Mouse (Mus musculus) cerebellum, adult 11-12 months (tissue): ENCODE measurements around the gene Bcl6.

ENCODE experiments used
- DNase-seq: peaks from one replicate; pipeline ENCODE4 v3.0.0; 2022

The Bcl6 gene

GRCm38 (mm10) chr16:23988466-23989208, at the start of gene Bcl6, which contains the start of gene Gm37419:
Gene Bcl6 (minus strand): TSS chr16:23988852.
Gene Gm37419 (plus strand): TSS chr16:23988482.
- DNase-seq = peak; percentile 90

DNA sequence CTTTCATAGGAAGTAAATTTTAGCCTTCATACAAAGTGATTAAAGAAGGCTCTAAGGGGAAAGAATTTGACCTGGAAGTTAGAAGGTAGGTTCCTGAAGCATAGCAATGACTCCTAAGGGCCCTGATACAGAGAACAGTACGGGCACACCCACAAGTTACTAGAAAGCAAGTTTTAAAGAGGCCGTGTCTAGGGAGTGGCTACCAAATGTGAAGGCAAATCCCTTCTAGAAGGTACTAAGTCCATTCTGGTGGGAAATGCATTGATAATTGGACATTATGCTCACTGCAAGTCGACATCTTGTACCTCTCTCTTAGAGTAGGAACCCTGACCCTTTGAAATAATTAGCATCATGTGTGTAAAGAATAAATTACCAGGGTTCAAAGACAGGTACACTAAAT, 47.7 kb upstream of the Bcl6 start:
- DNase-seq = no peak

GRCm38 (mm10) chr16:24035767-24036166, 47.1 kb upstream of the Bcl6 start:
- no peak for DNase-seq

- DNase-seq = no peak
Measured at GRCm38 (mm10) chr16:24034450-24034849, 45.8 kb upstream of the Bcl6 start.

DNA sequence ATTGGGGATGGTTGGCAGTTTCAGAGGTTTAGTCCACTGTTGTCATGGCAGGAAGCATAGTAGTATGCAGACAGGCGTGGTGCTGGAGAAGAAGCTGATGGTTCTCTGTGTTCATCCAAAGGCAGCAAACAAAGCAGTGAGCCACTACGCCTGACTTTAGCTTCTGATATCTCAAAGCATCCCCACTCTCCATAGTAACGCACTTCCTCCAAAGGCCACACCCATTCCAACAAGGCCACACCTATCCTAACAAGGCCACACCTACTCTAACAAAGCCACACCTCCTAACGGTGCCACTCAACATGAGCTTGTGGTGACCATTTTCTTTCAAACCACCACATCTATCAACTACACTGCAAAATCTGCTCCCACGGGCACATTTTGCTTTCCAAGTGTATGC, 44.6 kb upstream of the Bcl6 start:
- DNase-seq = no peak

- no peak for DNase-seq
Measured at GRCm38 (mm10) chr16:24029965-24030672, 41.5 kb upstream of the Bcl6 start.

DNA sequence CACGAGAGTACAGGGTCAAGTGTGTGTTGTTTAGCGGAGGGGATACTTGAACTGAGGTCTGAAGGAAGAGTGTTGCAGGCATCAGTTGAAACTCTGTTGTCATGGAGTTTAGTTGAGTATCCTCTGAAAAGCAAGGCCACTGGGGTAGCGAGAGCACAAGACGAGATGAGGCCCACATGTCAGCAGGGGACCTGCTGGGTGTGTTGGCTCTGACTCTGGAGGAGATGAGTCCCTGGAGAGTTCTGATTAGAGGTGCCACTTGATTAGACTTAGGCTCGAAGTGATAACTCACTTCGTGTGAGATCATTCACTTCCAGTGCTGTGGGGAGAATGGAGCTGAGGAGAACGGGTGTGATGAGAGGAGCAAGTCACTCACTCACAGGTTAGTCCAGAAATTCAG, 36.8 kb upstream of the Bcl6 start:
- DNase-seq = no peak

DNA sequence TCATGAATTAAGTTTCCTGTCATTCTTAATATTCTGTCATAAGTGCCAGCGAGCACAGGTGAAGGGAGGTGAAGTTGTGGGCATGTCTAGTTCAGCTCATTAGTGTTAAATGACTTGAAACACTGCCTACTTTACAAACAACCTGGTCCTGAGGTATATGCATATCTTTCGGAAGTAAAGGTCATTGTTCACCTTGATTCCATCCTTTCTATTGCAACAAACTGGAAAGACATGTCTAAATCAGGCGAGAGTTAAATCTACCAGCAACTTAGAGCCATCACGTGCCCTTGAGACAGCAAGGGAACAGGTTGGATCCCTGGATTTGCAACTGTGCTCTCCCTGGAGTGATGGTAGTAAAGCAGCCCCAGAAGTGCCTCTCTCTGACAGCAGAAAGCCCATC, 34.0 kb upstream of the Bcl6 start:
- DNase-seq = no peak

GRCm38 (mm10) chr16:24021722-24022121, 33.1 kb upstream of the Bcl6 start:
- no peak for DNase-seq

- no peak for DNase-seq
Measured at GRCm38 (mm10) chr16:24016742-24017141, 28.1 kb upstream of the Bcl6 start.

DNA sequence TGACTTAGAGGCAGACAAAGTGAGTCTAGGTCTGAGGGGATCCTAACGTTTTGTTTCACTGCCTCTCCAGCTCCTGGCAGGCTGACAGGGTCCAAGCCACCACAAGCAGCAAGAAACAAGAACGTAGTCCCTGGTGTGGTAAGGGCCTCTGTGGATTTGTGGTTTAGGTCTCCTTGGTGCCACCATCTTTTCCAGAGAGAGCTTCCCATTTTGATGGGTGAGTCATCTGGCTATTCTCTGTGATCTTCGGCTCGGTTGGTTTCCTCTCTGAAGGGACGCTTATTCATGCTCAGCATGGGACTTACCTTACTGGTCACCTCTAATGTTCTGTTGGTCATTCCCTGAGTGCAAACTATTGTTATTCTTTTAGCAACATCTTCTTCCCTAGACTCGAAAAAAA, 27.6 kb upstream of the Bcl6 start:
- no peak for DNase-seq

GRCm38 (mm10) chr16:24014378-24014777, 25.7 kb upstream of the Bcl6 start:
- DNase-seq = no peak

GRCm38 (mm10) chr16:24012066-24012465, 23.4 kb upstream of the Bcl6 start:
- no peak for DNase-seq

GRCm38 (mm10) chr16:24011306-24011705, 22.7 kb upstream of the Bcl6 start:
- DNase-seq = no peak

DNA sequence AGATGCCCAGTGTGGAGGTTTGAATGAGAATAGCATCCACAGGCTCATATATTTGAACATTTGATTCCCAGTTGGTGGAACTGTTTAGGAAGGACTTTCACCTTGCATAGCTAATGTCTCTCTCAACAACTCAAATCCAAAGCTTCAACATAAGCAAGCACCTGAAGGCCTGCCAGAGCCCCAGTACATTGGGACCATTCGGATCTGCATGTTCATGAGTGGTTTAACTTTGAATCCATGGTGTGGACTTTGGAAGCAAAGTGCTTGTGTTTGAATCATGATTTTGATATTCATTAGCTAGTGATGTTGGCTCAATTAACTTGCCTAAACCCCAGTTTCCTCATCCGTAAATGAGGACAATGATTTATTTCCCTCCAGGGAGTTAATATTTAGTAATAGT, 21.2 kb upstream of the Bcl6 start:
- no peak for DNase-seq

DNA sequence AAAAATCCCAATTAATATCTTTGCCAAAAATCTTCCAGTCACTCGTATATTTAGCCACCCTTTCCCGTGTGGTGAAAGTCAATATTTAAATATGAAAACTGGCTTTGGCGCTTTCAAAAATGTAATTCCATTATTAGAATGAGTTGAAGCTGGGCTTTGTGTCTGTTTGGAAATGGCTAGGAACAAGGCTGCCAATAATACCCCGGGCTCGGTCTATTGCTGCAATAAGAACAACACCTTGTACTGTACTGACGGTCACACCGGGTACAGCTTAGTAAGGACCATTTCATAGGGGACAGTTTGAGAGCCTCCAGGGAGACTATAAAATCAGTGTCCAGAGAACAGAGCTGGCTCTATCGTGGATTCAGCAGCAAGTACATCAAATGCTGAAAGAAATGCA, 17.3 kb upstream of the Bcl6 start:
- no peak for DNase-seq

DNA sequence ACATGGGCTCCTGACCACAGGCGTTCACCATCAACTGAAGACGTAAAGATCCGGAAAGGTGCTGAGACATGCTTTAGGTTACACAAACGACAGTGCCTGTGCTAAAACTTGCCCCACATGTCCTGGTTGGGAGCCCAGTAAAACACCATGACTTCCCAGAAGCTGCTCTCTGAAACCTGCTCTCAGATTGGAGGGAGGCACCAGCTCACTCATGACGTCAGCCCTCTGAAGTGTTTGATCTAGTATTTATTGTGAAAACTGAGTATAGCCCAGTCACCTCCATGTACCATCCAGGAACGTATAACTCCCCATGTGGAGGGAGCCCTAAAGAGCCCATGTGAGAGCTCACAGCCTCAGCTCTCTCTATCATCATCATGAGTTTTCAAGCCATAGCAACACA, 9.3 kb upstream of the Bcl6 start:
- no peak for DNase-seq

- no peak for DNase-seq
Measured at GRCm38 (mm10) chr16:23997228-23997627, 8.6 kb upstream of the Bcl6 start.

- DNase-seq = no peak
Measured at GRCm38 (mm10) chr16:23996342-23996741, 7.7 kb upstream of the Bcl6 start.

GRCm38 (mm10) chr16:23993351-23994321, 5.0 kb upstream of the Bcl6 start:
- peak; percentile 37 for DNase-seq

DNA sequence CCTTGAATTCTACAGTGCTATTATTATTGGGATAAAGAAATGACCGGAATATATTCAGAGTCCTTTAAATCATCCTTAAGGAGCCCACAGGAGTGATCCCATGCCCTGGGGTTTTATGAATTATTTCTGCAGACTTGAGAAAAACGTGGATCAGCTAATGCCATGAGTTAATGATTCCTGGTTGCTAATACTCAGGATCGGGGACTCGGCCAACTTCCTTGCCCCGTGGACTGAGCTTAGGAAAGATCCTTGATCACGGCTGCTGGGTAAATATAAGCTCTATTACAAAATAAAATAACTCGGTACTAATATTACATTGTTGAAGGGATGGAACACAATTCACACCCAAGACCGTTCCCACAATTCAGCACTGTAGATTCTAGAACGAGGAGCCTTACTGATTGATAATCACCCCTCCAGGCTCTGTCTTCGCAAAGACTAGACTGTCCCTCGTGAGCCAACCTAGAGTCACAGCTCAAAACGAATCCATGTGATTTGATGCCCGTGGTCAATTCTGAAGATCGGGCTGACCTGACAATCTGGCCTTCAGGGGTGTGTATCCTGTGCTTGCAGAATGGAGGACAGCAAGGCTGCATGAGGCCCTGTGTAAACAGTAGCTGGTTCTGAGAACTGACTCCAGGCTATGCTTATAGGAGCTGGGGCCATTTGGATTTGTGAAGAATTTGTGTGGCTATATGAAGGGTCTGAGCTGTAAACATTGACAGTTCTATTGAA, 3.4 kb upstream of the Bcl6 start:
- no peak for DNase-seq

- DNase-seq = peak; percentile 89
Measured at GRCm38 (mm10) chr16:23991170-23991569, 2.5 kb upstream of the Bcl6 start.
